Mouse (Mus musculus) lung, postnatal 0 days (tissue): ENCODE results near the gene Zfp810. TPM values are rescaled to one million over a fixed set of nuclear protein-coding genes. Genes with fewer than 3 reads are reported as not detected.
A peak's percentile ranks its signal among the peaks of the same experiment; 100 is the strongest.

Experiments used
- ATAC-seq: fragments of 200-750 bp; cut with Nextera tagmentation; 2 replicates; pipeline ENCODE4 v1.8.0; 2017; ENCODE audit warnings: moderate library complexity
- DNase-seq: peaks from one replicate; pipeline ENCODE4 v3.0.0-alpha.2; 2016; ENCODE audit warnings: low spot score
- H3K27ac ChIP-seq: fragments of 300-500 bp; sonication (generic); 2 replicates; pipeline ENCODE4 v1.5.1; 2014; ENCODE audit warnings: antibody characterized with exemption, mild to moderate bottlenecking, low read length, mixed read lengths
- H3K27me3 ChIP-seq: fragments of 300-500 bp; sonication (generic); replicated peaks from 2 replicates; pipeline ENCODE4 v1.6.1; 2014; ENCODE audit warnings: low read length, mixed read lengths; ENCODE audit not compliant: insufficient read depth
- H3K36me3 ChIP-seq: fragments of 300-500 bp; sonication (generic); 2 replicates; pipeline ENCODE4 v1.6.1; 2014; ENCODE audit warnings: low read length, mixed read lengths; ENCODE audit not compliant: insufficient read depth
- H3K4me1 ChIP-seq: fragments of 300-500 bp; sonication (generic); 2 replicates; pipeline ENCODE4 v1.6.1; 2014; ENCODE audit warnings: antibody characterized with exemption, low read depth, low read length, mixed read lengths; ENCODE audit not compliant: insufficient read depth
- H3K4me2 ChIP-seq: fragments of 300-500 bp; sonication (generic); replicated peaks from 2 replicates; pipeline ENCODE4 v1.6.1; 2014; ENCODE audit warnings: low read depth, mild to moderate bottlenecking, low read length, moderate library complexity, mixed read lengths
- H3K4me3 ChIP-seq: fragments of 300-500 bp; sonication (generic); 2 replicates; pipeline ENCODE4 v1.5.1; 2014; ENCODE audit warnings: low read depth, low read length
- H3K9ac ChIP-seq: fragments of 300-500 bp; sonication (generic); replicated peaks from 2 replicates; pipeline ENCODE4 v1.6.1; 2014; ENCODE audit warnings: low read depth, mild to moderate bottlenecking
- H3K9me3 ChIP-seq: fragments of 300-500 bp; sonication (generic); 2 replicates; pipeline ENCODE4 v1.6.1; 2016; ENCODE audit warnings: low read length, mixed read lengths
- CTCF ChIP-seq: IDR thresholded peaks from 2 replicates; pipeline ENCODE4 v1.5.1; 2016; ENCODE audit warnings: antibody characterized with exemption, mild to moderate bottlenecking
- EP300 ChIP-seq: IDR thresholded peaks from 2 replicates; pipeline ENCODE4 v1.6.1; 2016; ENCODE audit warnings: antibody characterized with exemption, mild to moderate bottlenecking, control low read depth
- WGBS: fragments of 180-500 bp; shearing (Covaris S2); extraction: QIAGEN DNeasy Blood & Tissue Kit; methylation state at CpG from one replicate; pipeline ENCODE4 v1.1.7; 2014; 5-methylcytosine and 5-hydroxymethylcytosine counted together
- polyA plus RNA-seq: library from polyadenylated mRNA; unstranded; fragments of >200 nt; fragmentation: Nextera tagmentation; extraction: Ambion mirVana; gene quantifications from 2 replicates; pipeline ENCODE4 v1.2.1, GENCODE M21; 2015

Zfp810 gene
- polyA plus RNA-seq, 1 experiment from 2014 or later = 15.3 TPM

- no peak for DNase-seq
- no peak overlapping the region for H3K4me3 ChIP-seq
- H3K27me3 ChIP-seq = no peaks in the 10 kb centered on the region
- peaks cover 7% of the 10 kb centered on the region; the same call in 1 of the 2 replicates for H3K36me3 ChIP-seq
- TF ChIP-seq EP300 (no peak), CTCF (no peak)
- ATAC-seq = no peak
- H3K9me3 ChIP-seq = no peaks in the 10 kb centered on the region
- no peak overlapping the region for H3K27ac ChIP-seq
- WGBS = 97% methylated on average over 4 of the region's 4 CpGs
- H3K9ac ChIP-seq = no peak overlapping the region
- H3K4me1 ChIP-seq = no peaks in the 10 kb centered on the region
- no peak overlapping the region for H3K4me2 ChIP-seq
These were observed 50.9 kb downstream of the Zfp810 start for GRCm38 (mm10) chr9:22256579-22256978.

GRCm38 (mm10) chr9:22244242-22244641 lies 63.2 kb downstream of the Zfp810 start:
- DNase-seq (no peak), ATAC-seq (no peak)
- H3K4me1 ChIP-seq = no peaks in the 10 kb centered on the region
- no peak overlapping the region for H3K27ac ChIP-seq
- no peak overlapping the region for H3K9ac ChIP-seq
- no peaks in the 10 kb centered on the region for H3K27me3 ChIP-seq
- TF ChIP-seq CTCF (no peak), EP300 (no peak)
- WGBS = 82% methylated on average over 2 of the region's 2 CpGs
- peaks cover 4% of the 10 kb centered on the region; the same call in 1 of the 2 replicates for H3K9me3 ChIP-seq
- peaks cover 22% of the 10 kb centered on the region for H3K36me3 ChIP-seq
- H3K4me3 ChIP-seq = no peak overlapping the region
- no peak overlapping the region for H3K4me2 ChIP-seq

- ATAC-seq = no peak
- peaks cover 51% of the 10 kb centered on the region for H3K36me3 ChIP-seq
- H3K9ac ChIP-seq = no peak overlapping the region
These were observed 67.4 kb downstream of the Zfp810 start for GRCm38 (mm10) chr9:22240001-22240400.

GRCm38 (mm10) chr9:22230556-22230955 lies 76.9 kb downstream of the Zfp810 start:
- H3K4me2 ChIP-seq = no peak overlapping the region
- no peaks in the 10 kb centered on the region for H3K4me1 ChIP-seq
- no peak overlapping the region for H3K27ac ChIP-seq
- H3K27me3 ChIP-seq = no peaks in the 10 kb centered on the region
- DNase-seq (peak; percentile 35), ATAC-seq (no peak)
- H3K9me3 ChIP-seq = no peaks in the 10 kb centered on the region
- H3K9ac ChIP-seq = no peak overlapping the region
- TF ChIP-seq CTCF (peak; percentile 58), EP300 (no peak)
- H3K4me3 ChIP-seq = no peak overlapping the region
- 0 out of 2 replicates have a peak, but pooled peaks cover 6% of the 10 kb centered on the region for H3K36me3 ChIP-seq

More at GRCm38 (mm10) chr9:22240001-22240400, 67.4 kb downstream of the Zfp810 start:
- WGBS = 96% methylated on average over 4 of the region's 4 CpGs
- no peaks in the 10 kb centered on the region; the same call in 1 of the 2 replicates for H3K9me3 ChIP-seq
- no peaks in the 10 kb centered on the region for H3K4me1 ChIP-seq
- H3K4me3 ChIP-seq = no peak overlapping the region
- H3K27ac ChIP-seq = no peak overlapping the region
- H3K4me2 ChIP-seq = no peak overlapping the region
- H3K27me3 ChIP-seq = no peaks in the 10 kb centered on the region
- TF ChIP-seq CTCF (no peak), EP300 (no peak)
- DNase-seq = no peak

GRCm38 (mm10) chr9:22230061-22230460 lies 77.4 kb downstream of the Zfp810 start:
- 62% methylated on average over 3 of the region's 3 CpGs for WGBS

GRCm38 (mm10) chr9:22229386-22230026 lies 77.9 kb downstream of the Zfp810 start:
- Histone ChIP-seq H3K36me3 (no peaks in the 10 kb centered on the region), H3K9ac (no peak overlapping the region), H3K4me1 (no peaks in the 10 kb centered on the region), H3K4me3 (no peak overlapping the region), H3K27me3 (no peaks in the 10 kb centered on the region), H3K4me2 (no peak overlapping the region), H3K9me3 (no peaks in the 10 kb centered on the region), H3K27ac (no peak overlapping the region)
- ATAC-seq (no peak), DNase-seq (no peak)
- TF ChIP-seq EP300 (no peak), CTCF (no peak)
- 70% methylated on average over 7 of the region's 7 CpGs for WGBS

More at GRCm38 (mm10) chr9:22230061-22230460, 77.4 kb downstream of the Zfp810 start:
- ATAC-seq (no peak), DNase-seq (no peak)
- Histone ChIP-seq H3K4me1 (no peaks in the 10 kb centered on the region), H3K4me2 (no peak overlapping the region), H3K27me3 (no peaks in the 10 kb centered on the region), H3K9ac (no peak overlapping the region), H3K4me3 (no peak overlapping the region), H3K9me3 (no peaks in the 10 kb centered on the region), H3K36me3 (0 out of 2 replicates have a peak, but pooled peaks cover 3% of the 10 kb centered on the region), H3K27ac (no peak overlapping the region)
- TF ChIP-seq CTCF (no peak), EP300 (no peak)
